Mouse (Mus musculus) stomach, embryonic 15.5 days (tissue): Measurements from ENCODE around the gene Wnt1. TPM values are rescaled to one million over a fixed set of nuclear protein-coding genes. Genes with fewer than 3 reads are reported as not detected.
"Not testable (repeated sequence)": the region's sequence is repeated elsewhere in the genome, so short reads cannot be mapped to it uniquely, and the experiment has no call there.

Experiments
- ATAC-seq: fragments of 200-750 bp; cut with Nextera tagmentation; 2 replicates; pipeline ENCODE4 v1.8.0; 2017; ENCODE audit warnings: low read depth, moderate number of reproducible peaks, moderate TSS enrichment; ENCODE audit not compliant: insufficient read depth, low FRiP score
- H3K27ac ChIP-seq: fragments of 300-500 bp; sonication (generic); 2 replicates; pipeline ENCODE4 v1.5.1; 2015; ENCODE audit warnings: mild to moderate bottlenecking, inconsistent platforms
- H3K27me3 ChIP-seq: fragments of 300-500 bp; sonication (generic); replicated peaks from 2 replicates; pipeline ENCODE4 v1.6.1; 2015; ENCODE audit warnings: inconsistent platforms
- H3K36me3 ChIP-seq: fragments of 300-500 bp; sonication (generic); 2 replicates; pipeline ENCODE4 v1.6.1; 2015; ENCODE audit warnings: inconsistent platforms
- H3K4me1 ChIP-seq: fragments of 300-500 bp; sonication (generic); 2 replicates; pipeline ENCODE4 v1.6.1; 2015; ENCODE audit warnings: inconsistent platforms
- H3K4me2 ChIP-seq: fragments of 300-500 bp; sonication (generic); 2 replicates; pipeline ENCODE4 v1.6.1; 2015; ENCODE audit warnings: mild to moderate bottlenecking, inconsistent platforms
- H3K4me3 ChIP-seq: fragments of 300-500 bp; sonication (generic); replicated peaks from 2 replicates; pipeline ENCODE4 v1.5.1; 2015; ENCODE audit warnings: inconsistent platforms
- H3K9ac ChIP-seq: fragments of 300-500 bp; sonication (generic); 2 replicates; pipeline ENCODE4 v1.6.1; 2015; ENCODE audit warnings: inconsistent platforms
- H3K9me3 ChIP-seq: fragments of 300-500 bp; sonication (generic); 2 replicates; pipeline ENCODE4 v1.6.1; 2016; ENCODE audit warnings: inconsistent platforms
- WGBS: fragments of 180-500 bp; shearing (Covaris S2); methylation state at CpG from one replicate; pipeline ENCODE4 v1.1.7; 2015; 5-methylcytosine and 5-hydroxymethylcytosine counted together
- polyA plus RNA-seq: library from polyadenylated mRNA; unstranded; fragments of >200 nt; fragmentation: Nextera tagmentation; extraction: Ambion mirVana; gene quantifications from 2 replicates; pipeline ENCODE4 v1.2.1, GENCODE M21; 2015

Wnt1 gene
- polyA plus RNA-seq, 1 experiment from 2014 or later: not detected

GRCm38 (mm10) chr15:98807895-98808650, 18.4 kb downstream of the Wnt1 start:
- Histone ChIP-seq H3K4me3 (peak overlapping the region; percentile 42), H3K9ac (no peak overlapping the region), H3K27me3 (peaks cover 66% of the 10 kb centered on the region), H3K9me3 (no peaks in the 10 kb centered on the region), H3K4me2 (peak overlapping the region; percentile 80), H3K27ac (no peak overlapping the region), H3K4me1 (peaks cover 33% of the 10 kb centered on the region), H3K36me3 (peaks cover 7% of the 10 kb centered on the region; the same call in 1 of the 2 replicates)
- no peak for ATAC-seq
- WGBS: 2% methylated on average over 31 of the region's 34 CpGs

- Histone ChIP-seq H3K9ac (no peak overlapping the region), H3K4me2 (peak overlapping the region; percentile 80; the same call in 1 of the 2 replicates), H3K36me3 (peaks cover 11% of the 10 kb centered on the region), H3K27me3 (peaks cover 60% of the 10 kb centered on the region), H3K4me3 (peak overlapping the region; percentile 42), H3K4me1 (peaks cover 32% of the 10 kb centered on the region), H3K27ac (no peak overlapping the region), H3K9me3 (no peaks in the 10 kb centered on the region)
- WGBS: 17% methylated on average over 6 of the region's 6 CpGs
- ATAC-seq: no peak
Observed at GRCm38 (mm10) chr15:98808651-98809134, 19.0 kb downstream of the Wnt1 start.

DNA sequence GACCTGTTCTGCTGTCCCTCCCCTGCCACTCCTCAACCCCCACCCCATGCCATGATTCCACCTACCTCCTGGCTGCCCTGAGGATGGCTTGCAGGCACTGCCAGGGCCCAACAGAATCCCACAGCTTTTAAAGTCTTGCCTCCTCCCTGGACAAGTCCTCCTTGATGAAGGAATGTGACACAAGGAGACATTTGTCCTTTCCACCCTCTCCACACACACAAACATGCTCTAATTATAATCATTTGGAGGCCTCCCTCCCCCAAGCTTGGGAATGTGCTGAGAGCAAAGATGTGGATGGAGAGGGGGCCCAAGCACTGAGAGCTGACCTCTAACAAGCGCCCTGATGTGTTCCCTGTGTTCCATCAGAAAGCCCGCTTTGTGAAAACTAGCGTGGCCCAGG, 19.7 kb downstream of the Wnt1 start, which contains the start of gene Ddn:
Gene Ddn, minus strand, starts transcription at position 101 of the 400 bp plus-strand sequence.
- Histone ChIP-seq H3K27ac (no peak within 1 kb of the TSS), H3K4me2 (peak within 1 kb of the TSS; percentile 80), H3K27me3 (peaks cover 53% of the 10 kb centered on the region), H3K9ac (no peak within 1 kb of the TSS), H3K4me1 (peaks cover 28% of the 10 kb centered on the region), H3K9me3 (no peaks in the 10 kb centered on the region), H3K4me3 (peak within 1 kb of the TSS; percentile 42), H3K36me3 (peaks cover 16% of the 10 kb centered on the region)
- WGBS: 62% methylated on average over 3 of the region's 3 CpGs
- ATAC-seq: no peak

GRCm38 (mm10) chr15:98810212-98810611, 20.6 kb downstream of the Wnt1 start:
- ATAC-seq, H3K9me3 ChIP-seq, H3K4me2 ChIP-seq, H3K9ac ChIP-seq, H3K27ac ChIP-seq, H3K4me3 ChIP-seq: not testable (repeated sequence)
- WGBS: 70% methylated on average over 6 of the region's 6 CpGs
- peaks cover 28% of the 10 kb centered on the region for H3K4me1 ChIP-seq
- peaks cover 45% of the 10 kb centered on the region for H3K27me3 ChIP-seq
- H3K36me3 ChIP-seq: peaks cover 19% of the 10 kb centered on the region

DNA sequence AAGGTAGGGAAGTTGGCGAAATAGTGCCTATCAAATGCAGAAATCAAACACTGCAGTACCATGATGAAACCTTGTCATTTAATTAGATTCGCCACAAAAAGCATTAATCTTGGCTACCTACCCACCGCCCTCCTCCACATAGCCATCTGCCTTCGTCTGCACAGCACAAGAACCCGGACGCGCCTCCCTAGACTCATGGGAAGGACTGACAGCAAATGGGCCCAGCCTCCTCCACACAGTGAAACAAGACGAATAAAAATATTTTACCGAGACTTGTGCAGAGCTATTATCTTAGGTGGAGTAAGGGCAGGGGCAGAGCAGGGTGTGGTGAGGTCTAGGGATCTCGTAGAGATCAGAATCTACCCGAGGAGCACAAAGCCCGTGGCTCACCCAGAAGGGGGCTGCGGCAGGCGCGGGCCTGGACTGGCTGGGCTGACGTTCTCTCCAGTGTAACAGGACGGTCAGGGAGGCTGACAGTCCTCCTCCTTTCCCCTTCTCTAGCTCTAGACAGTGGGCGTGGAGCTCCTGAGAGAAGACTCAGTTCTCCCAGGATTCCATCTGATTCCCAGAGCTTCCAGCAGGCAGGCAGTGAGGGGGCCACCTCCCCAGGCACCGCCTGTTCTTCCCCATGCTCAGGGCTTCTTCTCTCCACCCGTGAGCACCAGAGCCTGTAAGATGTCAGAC, 23.2 kb downstream of the Wnt1 start:
- Histone ChIP-seq H3K9me3 (no peaks in the 10 kb centered on the region), H3K27me3 (peaks cover 18% of the 10 kb centered on the region), H3K4me2 (no peak overlapping the region), H3K4me1 (peaks cover 6% of the 10 kb centered on the region), H3K36me3 (peaks cover 30% of the 10 kb centered on the region), H3K9ac (no peak overlapping the region), H3K27ac (no peak overlapping the region), H3K4me3 (no peak overlapping the region)
- 87% methylated on average over 20 of the region's 20 CpGs for WGBS
- no peak for ATAC-seq

DNA sequence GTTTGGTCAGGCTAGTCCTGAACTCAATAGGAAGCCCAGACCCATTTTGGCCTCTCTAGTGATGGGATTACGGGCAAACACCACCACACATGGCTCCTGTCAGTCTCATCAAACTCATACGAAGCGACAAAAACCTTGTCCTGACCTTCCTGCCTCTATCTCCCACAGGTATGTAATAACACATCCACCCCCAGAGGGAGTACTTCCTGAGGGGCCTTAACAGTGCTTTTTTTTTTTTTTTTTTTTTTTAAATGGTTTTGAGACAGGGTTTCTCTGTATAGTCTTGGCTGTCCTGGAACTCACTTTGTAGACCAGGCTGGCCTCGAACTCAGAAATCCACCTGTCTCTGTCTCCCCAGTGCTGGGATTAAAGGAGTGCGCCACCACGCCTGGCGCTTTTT, 28.5 kb downstream of the Wnt1 start:
- no peak overlapping the region for H3K9ac ChIP-seq
- peaks cover 33% of the 10 kb centered on the region for H3K36me3 ChIP-seq
- H3K9me3 ChIP-seq: no peaks in the 10 kb centered on the region
- H3K4me1 ChIP-seq: no peaks in the 10 kb centered on the region
- 88% methylated on average over 7 of the region's 7 CpGs for WGBS
- no peak overlapping the region for H3K4me3 ChIP-seq
- no peak overlapping the region for H3K4me2 ChIP-seq
- no peak for ATAC-seq
- no peaks in the 10 kb centered on the region for H3K27me3 ChIP-seq
- no peak overlapping the region for H3K27ac ChIP-seq

- H3K36me3 ChIP-seq: peaks cover 28% of the 10 kb centered on the region
- no peak for ATAC-seq
- no peaks in the 10 kb centered on the region for H3K27me3 ChIP-seq
- H3K4me2 ChIP-seq: no peak overlapping the region
- no peak overlapping the region for H3K4me3 ChIP-seq
- 96% methylated on average over 4 of the region's 4 CpGs for WGBS
- no peak overlapping the region for H3K9ac ChIP-seq
- no peaks in the 10 kb centered on the region for H3K4me1 ChIP-seq
- no peaks in the 10 kb centered on the region for H3K9me3 ChIP-seq
- H3K27ac ChIP-seq: no peak overlapping the region
Observed at GRCm38 (mm10) chr15:98820937-98821336, 31.3 kb downstream of the Wnt1 start.

DNA sequence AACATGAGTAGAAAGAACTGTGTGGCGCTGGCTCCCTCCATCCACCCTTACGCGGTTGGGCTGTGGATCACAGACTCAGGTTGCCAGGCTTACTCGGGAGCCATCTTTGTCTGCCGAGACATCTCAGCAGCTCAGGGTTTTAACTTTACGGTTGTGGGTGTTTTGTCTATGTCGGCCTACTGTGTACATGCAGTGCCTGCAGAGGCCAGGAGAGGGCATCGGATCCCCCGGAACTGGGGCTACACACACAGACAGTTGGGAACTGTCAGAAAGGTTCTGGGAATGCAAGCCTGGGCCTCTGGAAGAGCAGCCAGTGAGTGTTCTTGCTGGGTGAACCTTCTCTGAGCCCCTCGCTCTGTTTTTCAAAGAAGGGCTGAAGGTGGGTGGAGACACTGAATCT, 31.7 kb downstream of the Wnt1 start:
- H3K4me3 ChIP-seq: no peak overlapping the region
- H3K4me1 ChIP-seq: no peaks in the 10 kb centered on the region
- H3K9me3 ChIP-seq: no peaks in the 10 kb centered on the region
- WGBS: 43% methylated on average over 10 of the region's 10 CpGs
- H3K27me3 ChIP-seq: no peaks in the 10 kb centered on the region
- no peak overlapping the region for H3K9ac ChIP-seq
- ATAC-seq: no peak
- H3K27ac ChIP-seq: no peak overlapping the region
- H3K4me2 ChIP-seq: no peak overlapping the region
- peaks cover 28% of the 10 kb centered on the region for H3K36me3 ChIP-seq

DNA sequence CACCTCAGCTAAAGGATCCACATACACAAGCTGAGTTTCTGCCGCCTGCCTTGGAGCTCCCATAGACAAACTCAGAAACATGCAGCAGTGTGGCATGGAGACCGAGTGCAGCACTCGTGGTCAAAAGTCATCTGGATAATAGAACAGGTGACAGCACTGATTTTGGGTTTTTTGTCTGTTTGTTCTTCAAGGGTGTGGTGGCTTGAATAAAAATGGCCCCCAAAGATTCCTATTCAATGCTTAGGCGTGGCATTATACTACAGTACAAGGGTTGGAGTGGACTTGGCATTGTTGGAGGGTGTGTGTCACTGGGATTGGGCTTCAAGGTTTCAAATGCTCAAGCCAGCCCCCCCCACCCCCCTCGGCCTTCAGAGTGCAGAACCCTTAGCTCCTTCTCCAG, 32.5 kb downstream of the Wnt1 start:
- 83% methylated on average over 5 of the region's 5 CpGs for WGBS
- Histone ChIP-seq H3K4me1 (no peaks in the 10 kb centered on the region), H3K27me3 (no peaks in the 10 kb centered on the region), H3K9me3 (no peaks in the 10 kb centered on the region), H3K4me3 (no peak overlapping the region), H3K4me2 (no peak overlapping the region), H3K27ac (no peak overlapping the region), H3K36me3 (peaks cover 23% of the 10 kb centered on the region), H3K9ac (no peak overlapping the region)
- no peak for ATAC-seq

GRCm38 (mm10) chr15:98823434-98823833, 33.8 kb downstream of the Wnt1 start:
- ATAC-seq: no peak
- H3K27me3 ChIP-seq: no peaks in the 10 kb centered on the region
- H3K4me1 ChIP-seq: no peaks in the 10 kb centered on the region
- H3K4me2 ChIP-seq: no peak overlapping the region
- H3K9me3 ChIP-seq: no peaks in the 10 kb centered on the region
- 65% methylated on average over 3 of the region's 3 CpGs for WGBS
- no peak overlapping the region for H3K27ac ChIP-seq
- H3K4me3 ChIP-seq: no peak overlapping the region
- peaks cover 22% of the 10 kb centered on the region for H3K36me3 ChIP-seq
- H3K9ac ChIP-seq: no peak overlapping the region

GRCm38 (mm10) chr15:98827611-98828011, 38.0 kb downstream of the Wnt1 start:
- H3K27me3 ChIP-seq: no peaks in the 10 kb centered on the region
- H3K4me3 ChIP-seq: no peak overlapping the region
- H3K27ac ChIP-seq: no peak overlapping the region
- 85% methylated on average over 7 of the region's 7 CpGs for WGBS
- no peak for ATAC-seq
- no peak overlapping the region for H3K9ac ChIP-seq
- peaks cover 14% of the 10 kb centered on the region for H3K4me1 ChIP-seq
- H3K4me2 ChIP-seq: no peak overlapping the region
- peaks cover 16% of the 10 kb centered on the region; the same call in 1 of the 2 replicates for H3K36me3 ChIP-seq
- H3K9me3 ChIP-seq: no peaks in the 10 kb centered on the region
